Mouse (Mus musculus): ENCODE data around the gene Mbd3l2. TPM values are rescaled to one million over a fixed set of nuclear protein-coding genes. Genes with fewer than 3 reads are reported as not detected.
A peak's percentile ranks its signal among the peaks of the same experiment; 100 is the strongest.
"Not testable (repeated sequence)": the region's sequence is repeated elsewhere in the genome, so short reads cannot be mapped to it uniquely, and the experiment has no call there.

The Mbd3l2 gene
- total RNA-seq (2021) (not detected), polyA plus RNA-seq (2012; rRNA removed) (not detected in 2 replicates)
- long read RNA-seq: 0 reads

GRCm38 (mm10) chr9:18430354-18430753 lies at the start of gene Mbd3l2:
TSS of gene Mbd3l2 (plus strand) at chr9:18430654.
- H3K79me2 ChIP-seq (replicated peaks; ENCODE audit: control insufficient read depth, insufficient read depth, low read length): no peaks in the 10 kb centered on the region
- intact Hi-C loops (cut with DNase I): no loop called here
- no peaks in the 10 kb centered on the region for H3K27me3 ChIP-seq (ENCODE audit: control insufficient read depth, insufficient read depth, low read length)
- H3K4me3 ChIP-seq: no peak within 1 kb of the TSS
- H3K36me3 ChIP-seq (ENCODE audit: control insufficient read depth, insufficient read depth, low read length): no peaks in the 10 kb centered on the region
- TF ChIP-seq CTCF (IDR thresholded peaks at IDR 0.05) (no peak), EP300 (IDR thresholded peaks at IDR 0.05; ENCODE audit: insufficient read depth, low read depth, low read length) (no peak), POLR2A (IDR thresholded peaks at IDR 0.05; ENCODE audit: insufficient read depth, low read depth, low read length) (no peak)
- H3K4me1 ChIP-seq (ENCODE audit: control insufficient read depth, insufficient read depth, low read length): no peaks in the 10 kb centered on the region
- H3K9ac ChIP-seq (ENCODE audit: low read depth, low read length): no peak within 1 kb of the TSS
- no peak within 1 kb of the TSS for H3K27ac ChIP-seq
- DNase-seq: no peak

DNA sequence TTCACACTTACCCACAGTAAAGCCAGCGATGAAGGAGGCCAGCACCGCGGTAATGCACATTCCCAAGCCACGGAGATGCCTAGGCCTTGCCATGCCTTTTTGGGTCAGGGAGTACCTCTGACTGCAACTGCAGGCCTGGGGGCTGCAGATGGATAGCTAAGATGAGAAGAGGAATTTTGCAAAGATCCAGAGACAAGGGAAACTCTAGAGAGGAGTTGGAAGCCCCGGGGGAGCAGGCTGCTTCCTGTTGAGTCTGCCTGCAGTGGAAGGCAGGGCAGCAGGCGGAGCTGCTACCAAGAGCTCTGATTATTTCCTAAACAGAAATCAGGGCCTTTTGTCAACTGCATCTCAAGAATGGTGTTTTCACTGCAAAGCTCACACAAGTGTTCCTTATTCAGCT lies 44.7 kb upstream of the Mbd3l2 start:
- 13% methylated on average over 6 of the region's 6 CpGs for whole genome bisulfite sequencing
- peak overlapping the region; percentile 23 for H3K4me3 ChIP-seq
- intact Hi-C loops (cut with DNase I): no loop called here

GRCm38 (mm10) chr9:18399629-18400028 lies 30.8 kb upstream of the Mbd3l2 start:
- Histone ChIP-seq H3K9ac (ENCODE audit: low read depth, low read length) (no peak overlapping the region), H3K79me2 (replicated peaks; ENCODE audit: control insufficient read depth, insufficient read depth, low read length) (no peaks in the 10 kb centered on the region), H3K4me3 (no peak overlapping the region), H3K4me1 (ENCODE audit: control insufficient read depth, insufficient read depth, low read length) (no peaks in the 10 kb centered on the region), H3K36me3 (ENCODE audit: control insufficient read depth, insufficient read depth, low read length) (no peaks in the 10 kb centered on the region), H3K27me3 (ENCODE audit: control insufficient read depth, insufficient read depth, low read length) (no peaks in the 10 kb centered on the region), H3K27ac (no peak overlapping the region)
- no peak for DNase-seq
- intact Hi-C loops (cut with DNase I): no loop called here
- WGBS: 73% methylated on average over 1 of the region's 1 CpGs
- no peak for TF ChIP-seq CTCF (IDR thresholded peaks at IDR 0.05)
- TF ChIP-seq EP300 (IDR thresholded peaks at IDR 0.05; ENCODE audit: insufficient read depth, low read depth, low read length): no peak
- no peak for TF ChIP-seq POLR2A (IDR thresholded peaks at IDR 0.05; ENCODE audit: insufficient read depth, low read depth, low read length)

More for the DNA sequence above, 44.7 kb upstream of the Mbd3l2 start:
- Histone ChIP-seq H3K79me2 (replicated peaks; ENCODE audit: control insufficient read depth, insufficient read depth, low read length) (no peaks in the 10 kb centered on the region), H3K9ac (ENCODE audit: low read depth, low read length) (peak overlapping the region; percentile 70), H3K27ac (peak overlapping the region; percentile 59), H3K36me3 (ENCODE audit: control insufficient read depth, insufficient read depth, low read length) (no peaks in the 10 kb centered on the region), H3K4me1 (ENCODE audit: control insufficient read depth, insufficient read depth, low read length) (no peaks in the 10 kb centered on the region), H3K27me3 (ENCODE audit: control insufficient read depth, insufficient read depth, low read length) (no peaks in the 10 kb centered on the region)
- TF ChIP-seq POLR2A (IDR thresholded peaks at IDR 0.05; ENCODE audit: insufficient read depth, low read depth, low read length) (no peak), CTCF (IDR thresholded peaks at IDR 0.05) (peak; percentile 25; the same call in 1 of the 2 replicates), EP300 (IDR thresholded peaks at IDR 0.05; ENCODE audit: insufficient read depth, low read depth, low read length) (no peak)
- peak; percentile 43 to 57 for DNase-seq

DNA sequence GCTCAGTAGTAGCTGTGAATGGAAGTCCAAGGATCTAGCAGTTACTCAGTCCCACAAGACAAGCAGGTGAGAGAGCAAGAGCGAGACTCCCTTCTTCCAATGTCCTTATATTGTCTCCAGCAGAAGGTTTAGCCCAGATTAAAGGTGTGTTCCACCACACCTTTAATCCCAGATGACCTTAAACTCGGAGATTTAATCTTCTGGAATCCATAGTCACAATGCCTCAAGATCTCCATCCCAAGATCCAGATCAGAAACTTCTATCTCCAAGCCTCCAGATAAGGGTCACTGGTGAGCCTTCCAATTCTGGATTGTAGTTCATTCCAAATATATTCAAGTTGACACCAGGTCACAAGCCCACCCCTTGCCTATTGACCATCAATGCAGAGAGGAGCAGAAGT lies 27.6 kb upstream of the Mbd3l2 start, which contains the start of gene Naalad2:
Gene Naalad2, minus strand, starts transcription at position 101 of the 400 bp plus-strand sequence.
- H3K27me3 ChIP-seq (ENCODE audit: control insufficient read depth, insufficient read depth, low read length); DNase-seq; H3K79me2 ChIP-seq (replicated peaks; ENCODE audit: control insufficient read depth, insufficient read depth, low read length); H3K27ac ChIP-seq; H3K4me1 ChIP-seq (ENCODE audit: control insufficient read depth, insufficient read depth, low read length); intact Hi-C loops (cut with DNase I); H3K36me3 ChIP-seq (ENCODE audit: control insufficient read depth, insufficient read depth, low read length); H3K4me3 ChIP-seq; H3K9ac ChIP-seq (ENCODE audit: low read depth, low read length): not testable (repeated sequence)
- 47% methylated on average over 2 of the region's 2 CpGs for WGBS

GRCm38 (mm10) chr9:18404118-18404517 lies 26.3 kb upstream of the Mbd3l2 start, which contains the start of gene Ubtfl1:
TSS of gene Ubtfl1 (plus strand) at chr9:18404418.
- Histone ChIP-seq H3K9ac (ENCODE audit: low read depth, low read length) (no peak within 1 kb of the TSS), H3K36me3 (ENCODE audit: control insufficient read depth, insufficient read depth, low read length) (no peaks in the 10 kb centered on the region), H3K27ac (no peak within 1 kb of the TSS), H3K4me1 (ENCODE audit: control insufficient read depth, insufficient read depth, low read length) (no peaks in the 10 kb centered on the region), H3K79me2 (replicated peaks; ENCODE audit: control insufficient read depth, insufficient read depth, low read length) (no peaks in the 10 kb centered on the region), H3K27me3 (ENCODE audit: control insufficient read depth, insufficient read depth, low read length) (no peaks in the 10 kb centered on the region), H3K4me3 (no peak within 1 kb of the TSS)
- no peak for TF ChIP-seq EP300 (IDR thresholded peaks at IDR 0.05; ENCODE audit: insufficient read depth, low read depth, low read length)
- TF ChIP-seq CTCF (IDR thresholded peaks at IDR 0.05): no peak
- no peak for TF ChIP-seq POLR2A (IDR thresholded peaks at IDR 0.05; ENCODE audit: insufficient read depth, low read depth, low read length)
- 62% methylated on average over 1 of the region's 1 CpGs for WGBS
- intact Hi-C loops (cut with DNase I): no loop called here
- DNase-seq: no peak

- H3K27ac ChIP-seq; H3K36me3 ChIP-seq (ENCODE audit: control insufficient read depth, insufficient read depth, low read length); H3K27me3 ChIP-seq (ENCODE audit: control insufficient read depth, insufficient read depth, low read length); H3K4me3 ChIP-seq; DNase-seq; H3K79me2 ChIP-seq (replicated peaks; ENCODE audit: control insufficient read depth, insufficient read depth, low read length); intact Hi-C loops (cut with DNase I); H3K9ac ChIP-seq (ENCODE audit: low read depth, low read length); H3K4me1 ChIP-seq (ENCODE audit: control insufficient read depth, insufficient read depth, low read length): not testable (repeated sequence)
- 73% methylated on average over 4 of the region's 4 CpGs for WGBS
These were observed 18.1 kb upstream of the Mbd3l2 start for GRCm38 (mm10) chr9:18412371-18412770.
